Comparison of ENCODE assay signal across 22 mouse cellular contexts in genomic region chr3:95301204-95301796, GRCm38 (mm10). TPM values are rescaled to one million over a fixed set of nuclear protein-coding genes. Genes with fewer than 3 reads are reported as not detected.
"Had no signal": no experiment of that assay in that cellular context is flagged by ENCODE, and none has a peak within 500 bp of the region (broad histone marks: within the 10 kb centered on the region; RNA-seq: fewer than 3 reads in every experiment).

No protein-coding gene starts in this region.

- DNase-seq: lung, adult 18-20 months; lung, embryonic 14.5 days; lung, postnatal 10 days; lung, postnatal 4 days; midbrain, embryonic 14.5 days; retina, postnatal 1 day; right cerebral cortex, adult 18-20 months; right cerebral cortex, postnatal 25 days; right cerebral cortex, postnatal 4 days; thymus, postnatal 14 days; thymus, postnatal 36 days had no signal

- ATAC-seq: midbrain, embryonic 16.5 days had no signal

- H3K4me2 ChIP-seq: lung, embryonic 14.5 days; midbrain, embryonic 12.5 days; neural tube, embryonic 13.5 days; neural tube, embryonic 15.5 days; stomach, embryonic 15.5 days had no signal

- H3K27ac ChIP-seq: midbrain, embryonic 10.5 days; midbrain, embryonic 12.5 days; neural tube, embryonic 13.5 days; neural tube, embryonic 15.5 days; stomach, embryonic 15.5 days; stomach, postnatal 0 days had no signal

- H3K36me3 ChIP-seq: neural tube, embryonic 15.5 days had no signal

- H3K4me1 ChIP-seq: midbrain, embryonic 12.5 days; neural tube, embryonic 13.5 days; neural tube, embryonic 15.5 days had no signal

- H3K27me3 ChIP-seq: midbrain, embryonic 12.5 days; neural tube, embryonic 13.5 days; neural tube, embryonic 15.5 days; stomach, embryonic 15.5 days had no signal

- H3K4me3 ChIP-seq: midbrain, embryonic 10.5 days; midbrain, embryonic 12.5 days; myocyte; neural tube, embryonic 13.5 days; neural tube, embryonic 15.5 days; stomach, embryonic 15.5 days had no signal

- H3K9me3 ChIP-seq: midbrain, embryonic 10.5 days; midbrain, embryonic 12.5 days; neural tube, embryonic 13.5 days; neural tube, embryonic 15.5 days; stomach, embryonic 15.5 days had no signal

- H3K9ac ChIP-seq: lung, embryonic 14.5 days; midbrain, embryonic 12.5 days; neural tube, embryonic 13.5 days; neural tube, embryonic 15.5 days; stomach, embryonic 15.5 days had no signal

RNA-seq across cellular contexts. Expression of gene Bnipl, which starts 50.3 kb away (rescaled TPM):
- total RNA-seq: megakaryocyte, adult 5-6 weeks; megakaryocyte-erythroid progenitor cell, adult 5-6 weeks had no signal
- polyA plus RNA-seq: liver, embryonic 16.5 days; midbrain, embryonic 14.5 days; midbrain, embryonic 16.5 days; neural tube, embryonic 13.5 days had no signal
